Mouse (Mus musculus) midbrain, postnatal 0 days (tissue): ENCODE results near the gene Chpf. TPM values are rescaled to one million over a fixed set of nuclear protein-coding genes. Genes with fewer than 3 reads are reported as not detected.
A peak's percentile ranks its signal among the peaks of the same experiment; 100 is the strongest.

ENCODE experiments used
- ATAC-seq: fragments of 200-750 bp; cut with Nextera tagmentation; 2 replicates; pipeline ENCODE4 v1.8.0; 2017; ENCODE audit warnings: moderate number of reproducible peaks, mild to moderate bottlenecking, moderate TSS enrichment, moderate library complexity; ENCODE audit not compliant: low FRiP score
- DNase-seq: peaks from one replicate; pipeline ENCODE4 v3.0.0-alpha.2; 2015; ENCODE audit warnings: low spot score
- H3K27ac ChIP-seq: fragments of 300-500 bp; sonication (generic); 2 replicates; pipeline ENCODE4 v1.5.1; 2014; ENCODE audit warnings: low read depth, mild to moderate bottlenecking, low read length, mixed read lengths
- H3K27me3 ChIP-seq: fragments of 300-500 bp; sonication (generic); 2 replicates; pipeline ENCODE4 v1.6.1; 2014; ENCODE audit warnings: low read length, control low read depth, mixed read lengths; ENCODE audit not compliant: insufficient read depth
- H3K36me3 ChIP-seq: fragments of 300-500 bp; sonication (generic); 2 replicates; pipeline ENCODE4 v1.6.1; 2014; ENCODE audit warnings: low read length, control low read depth, mixed read lengths; ENCODE audit not compliant: insufficient read depth
- H3K4me1 ChIP-seq: fragments of 300-500 bp; sonication (generic); 2 replicates; pipeline ENCODE4 v1.6.1; 2014; ENCODE audit warnings: mild to moderate bottlenecking, control low read depth, antibody characterized with exemption, low read length, mixed read lengths; ENCODE audit not compliant: insufficient read depth
- H3K4me2 ChIP-seq: fragments of 300-500 bp; sonication (generic); 2 replicates; pipeline ENCODE4 v1.6.1; 2014; ENCODE audit warnings: low read depth, mild to moderate bottlenecking, low read length, mixed read lengths; ENCODE audit not compliant: poor library complexity, severe bottlenecking
- H3K4me3 ChIP-seq: fragments of 300-500 bp; sonication (generic); 2 replicates; pipeline ENCODE4 v1.5.1; 2014; ENCODE audit warnings: low read depth, mild to moderate bottlenecking, low read length, moderate library complexity
- H3K9ac ChIP-seq: fragments of 300-500 bp; sonication (generic); replicated peaks from 2 replicates; pipeline ENCODE4 v1.6.1; 2014; ENCODE audit warnings: mild to moderate bottlenecking, low read length, moderate library complexity, mixed read lengths; ENCODE audit not compliant: poor library complexity, severe bottlenecking
- H3K9me3 ChIP-seq: fragments of 300-500 bp; sonication (generic); 2 replicates; pipeline ENCODE4 v1.6.1; 2016; ENCODE audit warnings: low read length, control low read depth
- CTCF ChIP-seq: IDR thresholded peaks from 2 replicates; pipeline ENCODE4 v1.5.1; 2016; ENCODE audit warnings: antibody characterized with exemption, mild to moderate bottlenecking
- WGBS: fragments of 180-500 bp; shearing (Covaris S2); extraction: QIAGEN DNeasy Blood & Tissue Kit; methylation state at CpG from one replicate; pipeline ENCODE4 v1.1.7; 2014; 5-methylcytosine and 5-hydroxymethylcytosine counted together
- polyA plus RNA-seq: library from polyadenylated mRNA; unstranded; fragments of >200 nt; fragmentation: Nextera tagmentation; extraction: Ambion mirVana; gene quantifications from 2 replicates; pipeline ENCODE4 v1.2.1, GENCODE M21; 2015
- total RNA-seq: library from RNA; depleted of rRNA; stranded (reverse); fragments of >200 nt; gene quantifications from 2 replicates; pipeline ENCODE4 v1.2.3, GENCODE M21; 2014

Gene Chpf
- total and polyA plus RNA-seq, 2 experiments from 2014 or later = 60.0 to 132 TPM

GRCm38 (mm10) chr1:75501905-75502304 lies 22.8 kb upstream of the Chpf start:
- H3K36me3 ChIP-seq = peaks cover 31% of the 10 kb centered on the region
- no peak overlapping the region for H3K4me3 ChIP-seq
- H3K9me3 ChIP-seq = no peaks in the 10 kb centered on the region
- no peak for TF ChIP-seq CTCF
- no peak overlapping the region for H3K9ac ChIP-seq
- peaks cover 1% of the 10 kb centered on the region; the same call in 1 of the 2 replicates for H3K4me1 ChIP-seq
- no peak overlapping the region for H3K27ac ChIP-seq
- no peaks in the 10 kb centered on the region for H3K27me3 ChIP-seq
- WGBS = 98% methylated on average over 9 of the region's 9 CpGs
- DNase-seq (no peak), ATAC-seq (no peak)
- H3K4me2 ChIP-seq = no peak overlapping the region

- Histone ChIP-seq H3K4me2 (no peak overlapping the region), H3K27me3 (no peaks in the 10 kb centered on the region), H3K4me1 (no peaks in the 10 kb centered on the region), H3K36me3 (peaks cover 31% of the 10 kb centered on the region), H3K27ac (no peak overlapping the region), H3K9ac (no peak overlapping the region), H3K4me3 (no peak overlapping the region), H3K9me3 (no peaks in the 10 kb centered on the region)
- no peak for ATAC-seq
- TF ChIP-seq CTCF = 0 out of 2 replicates have a peak, but pooled peaks have one; percentile 10
- WGBS = 84% methylated on average over 7 of the region's 7 CpGs
- no peak for DNase-seq
These were observed 20.3 kb upstream of the Chpf start for GRCm38 (mm10) chr1:75499441-75499840.

GRCm38 (mm10) chr1:75498897-75499296 lies 19.8 kb upstream of the Chpf start:
- no peak for TF ChIP-seq CTCF
- ATAC-seq (no peak), DNase-seq (no peak)
- Histone ChIP-seq H3K27me3 (no peaks in the 10 kb centered on the region), H3K27ac (no peak overlapping the region), H3K4me1 (no peaks in the 10 kb centered on the region), H3K9me3 (no peaks in the 10 kb centered on the region), H3K4me2 (no peak overlapping the region), H3K36me3 (peaks cover 31% of the 10 kb centered on the region), H3K9ac (no peak overlapping the region), H3K4me3 (no peak overlapping the region)
- WGBS = 93% methylated on average over 4 of the region's 4 CpGs

- no peaks in the 10 kb centered on the region for H3K4me1 ChIP-seq
- H3K9me3 ChIP-seq = no peaks in the 10 kb centered on the region
- H3K4me3 ChIP-seq = no peak overlapping the region
- no peak overlapping the region for H3K4me2 ChIP-seq
- peak; percentile 73 for DNase-seq
- TF ChIP-seq CTCF = peak; percentile 86
- no peak overlapping the region for H3K9ac ChIP-seq
- ATAC-seq = no peak
- peaks cover 28% of the 10 kb centered on the region for H3K36me3 ChIP-seq
- 43% methylated on average over 12 of the region's 12 CpGs for WGBS
- no peak overlapping the region for H3K27ac ChIP-seq
- no peaks in the 10 kb centered on the region for H3K27me3 ChIP-seq
These were observed 15.9 kb upstream of the Chpf start for GRCm38 (mm10) chr1:75494878-75495548.

GRCm38 (mm10) chr1:75492579-75493170 lies 13.6 kb upstream of the Chpf start:
- 42% methylated on average over 24 of the region's 24 CpGs for WGBS
- no peak for ATAC-seq

GRCm38 (mm10) chr1:75490785-75491551 lies 11.9 kb upstream of the Chpf start:
- Histone ChIP-seq H3K27ac (no peak overlapping the region), H3K4me1 (no peaks in the 10 kb centered on the region), H3K4me3 (no peak overlapping the region), H3K9ac (no peak overlapping the region), H3K36me3 (peaks cover 12% of the 10 kb centered on the region; the same call in 1 of the 2 replicates), H3K4me2 (no peak overlapping the region), H3K9me3 (no peaks in the 10 kb centered on the region), H3K27me3 (peaks cover 4% of the 10 kb centered on the region)
- no peak for TF ChIP-seq CTCF
- DNase-seq (no peak), ATAC-seq (no peak)
- WGBS = 86% methylated on average over 34 of the region's 34 CpGs

More at GRCm38 (mm10) chr1:75492579-75493170, 13.6 kb upstream of the Chpf start:
- no peak overlapping the region for H3K4me3 ChIP-seq
- no peaks in the 10 kb centered on the region for H3K4me1 ChIP-seq
- peaks cover 13% of the 10 kb centered on the region; the same call in 1 of the 2 replicates for H3K36me3 ChIP-seq
- DNase-seq = no peak
- H3K9ac ChIP-seq = no peak overlapping the region
- peaks cover 4% of the 10 kb centered on the region for H3K27me3 ChIP-seq
- no peak overlapping the region for H3K4me2 ChIP-seq
- no peaks in the 10 kb centered on the region for H3K9me3 ChIP-seq
- no peak overlapping the region for H3K27ac ChIP-seq
- TF ChIP-seq CTCF = no peak
